Mouse (Mus musculus) bone marrow macrophage, adult 2 months (primary cell): Measurements from ENCODE around the gene Gm20388.

Experiments
- CTCF ChIP-seq: IDR thresholded peaks from 2 replicates; pipeline ENCODE4 v1.5.1; 2012; ENCODE audit warnings: low read depth, mild to moderate bottlenecking, low read length, moderate library complexity
- POLR2A ChIP-seq: IDR thresholded peaks from 2 replicates; pipeline ENCODE4 v1.6.1; 2012; ENCODE audit warnings: mild to moderate bottlenecking, low read depth, low read length, borderline replicate concordance

GRCm38 (mm10) chr8:121865356-121865755 is 1954.7 kb downstream of the Gm20388 start:
- TF ChIP-seq CTCF, result no peak
- no peak for TF ChIP-seq POLR2A
